Mouse (Mus musculus) kidney, adult 8-10 months (tissue): ENCODE results near the gene Il21r.

Experiments
- DNase-seq, 2 experiments: peaks; one replicate each; pipeline ENCODE4 v3.0.0; 2022

The Il21r gene

GRCm38 (mm10) chr7:125603185-125603631, at the start of gene Il21r:
TSS of gene Il21r (plus strand) at chr7:125603429.
- no peak for DNase-seq

- peak in 1 of 2 experiments; percentile 2 for DNase-seq
Measured at GRCm38 (mm10) chr7:125553653-125554428, 49.4 kb upstream of the Il21r start.

GRCm38 (mm10) chr7:125554456-125555114, 48.6 kb upstream of the Il21r start:
- DNase-seq: no peak

GRCm38 (mm10) chr7:125555351-125555872, 47.8 kb upstream of the Il21r start:
- DNase-seq: no peak

GRCm38 (mm10) chr7:125556096-125556495, 47.1 kb upstream of the Il21r start:
- no peak for DNase-seq

- no peak for DNase-seq
Measured at GRCm38 (mm10) chr7:125556865-125557264, 46.4 kb upstream of the Il21r start.

GRCm38 (mm10) chr7:125558401-125558945, 44.8 kb upstream of the Il21r start:
- no peak for DNase-seq

- no peak for DNase-seq
Measured at GRCm38 (mm10) chr7:125558997-125559396, 44.2 kb upstream of the Il21r start.

- DNase-seq: no peak
Measured at GRCm38 (mm10) chr7:125559537-125559936, 43.7 kb upstream of the Il21r start.

- DNase-seq: peak in 1 of 2 experiments; percentile 48
Measured at GRCm38 (mm10) chr7:125560146-125560785, 43.0 kb upstream of the Il21r start.

- peak; percentile 70 to 84 for DNase-seq
Measured at GRCm38 (mm10) chr7:125561085-125561690, 42.0 kb upstream of the Il21r start.

- no peak for DNase-seq
Measured at GRCm38 (mm10) chr7:125562413-125562812, 40.8 kb upstream of the Il21r start.

GRCm38 (mm10) chr7:125563093-125563492, 40.1 kb upstream of the Il21r start:
- no peak for DNase-seq

GRCm38 (mm10) chr7:125564316-125565024, 38.8 kb upstream of the Il21r start:
- no peak for DNase-seq

- DNase-seq: no peak
Measured at GRCm38 (mm10) chr7:125565516-125566285, 37.5 kb upstream of the Il21r start.

GRCm38 (mm10) chr7:125566420-125566819, 36.8 kb upstream of the Il21r start:
- DNase-seq: no peak

- DNase-seq: no peak
Measured at GRCm38 (mm10) chr7:125568888-125569287, 34.3 kb upstream of the Il21r start.

GRCm38 (mm10) chr7:125571891-125572290, 31.3 kb upstream of the Il21r start:
- DNase-seq: no peak

- no peak for DNase-seq
Measured at GRCm38 (mm10) chr7:125572737-125573136, 30.5 kb upstream of the Il21r start.

GRCm38 (mm10) chr7:125573849-125574248, 29.4 kb upstream of the Il21r start:
- no peak for DNase-seq

- no peak for DNase-seq
Measured at GRCm38 (mm10) chr7:125574832-125575231, 28.4 kb upstream of the Il21r start.
